Mouse (Mus musculus) limb, embryonic 13.5 days (tissue): Measurements from ENCODE around the gene Taf4. TPM values are rescaled to one million over a fixed set of nuclear protein-coding genes. Genes with fewer than 3 reads are reported as not detected.

Experiments
- ATAC-seq: fragments of 200-750 bp; cut with Nextera tagmentation; 2 replicates; pipeline ENCODE4 v1.8.0; 2017; ENCODE audit warnings: low read depth, moderate number of reproducible peaks, moderate TSS enrichment; ENCODE audit not compliant: low FRiP score
- H3K27ac ChIP-seq: fragments of 300-500 bp; sonication (generic); 2 replicates; pipeline ENCODE4 v1.5.1; 2015; ENCODE audit warnings: inconsistent platforms, mild to moderate bottlenecking, moderate library complexity
- H3K27me3 ChIP-seq: fragments of 300-500 bp; sonication (generic); 2 replicates; pipeline ENCODE4 v1.6.1; 2015; ENCODE audit warnings: mild to moderate bottlenecking, inconsistent platforms
- H3K36me3 ChIP-seq: fragments of 300-500 bp; sonication (generic); 2 replicates; pipeline ENCODE4 v1.6.1; 2015; ENCODE audit warnings: inconsistent platforms, mild to moderate bottlenecking, moderate library complexity
- H3K4me1 ChIP-seq: fragments of 300-500 bp; sonication (generic); 2 replicates; pipeline ENCODE4 v1.6.1; 2015; ENCODE audit warnings: inconsistent platforms
- H3K4me2 ChIP-seq: fragments of 300-500 bp; sonication (generic); replicated peaks from 2 replicates; pipeline ENCODE4 v1.6.1; 2015; ENCODE audit warnings: inconsistent platforms, mild to moderate bottlenecking, moderate library complexity
- H3K4me3 ChIP-seq: fragments of 300-500 bp; sonication (generic); 2 replicates; pipeline ENCODE4 v1.5.1; 2015; ENCODE audit warnings: moderate library complexity, mild to moderate bottlenecking, inconsistent platforms
- H3K9ac ChIP-seq: fragments of 300-500 bp; sonication (generic); 2 replicates; pipeline ENCODE4 v1.6.1; 2015; ENCODE audit warnings: mild to moderate bottlenecking, inconsistent platforms
- H3K9me3 ChIP-seq: fragments of 300-500 bp; sonication (generic); 2 replicates; pipeline ENCODE4 v1.6.1; 2016; ENCODE audit warnings: inconsistent platforms
- WGBS: fragments of 180-500 bp; shearing (Covaris S2); methylation state at CpG from one replicate; pipeline ENCODE4 v1.1.7; 2015; 5-methylcytosine and 5-hydroxymethylcytosine counted together
- polyA plus RNA-seq: library from polyadenylated mRNA; unstranded; fragments of >200 nt; fragmentation: Nextera tagmentation; extraction: Ambion mirVana; gene quantifications from 2 replicates; pipeline ENCODE4 v1.2.1, GENCODE M21; 2015

Gene Taf4
- polyA plus RNA-seq, 1 experiment from 2014 or later, result 2.7 TPM

GRCm38 (mm10) chr2:179924038-179924437, 52.4 kb downstream of the Taf4 start:
- Histone ChIP-seq H3K4me1 (0 out of 2 replicates have a peak, but pooled peaks cover 7% of the 10 kb centered on the region), H3K27me3 (no peaks in the 10 kb centered on the region), H3K36me3 (peaks cover 94% of the 10 kb centered on the region), H3K4me2 (no peak overlapping the region), H3K9me3 (peaks cover 8% of the 10 kb centered on the region; the same call in 1 of the 2 replicates), H3K4me3 (no peak overlapping the region), H3K27ac (no peak overlapping the region), H3K9ac (no peak overlapping the region)
- no peak for ATAC-seq
- WGBS, result 86% methylated on average over 6 of the region's 6 CpGs

GRCm38 (mm10) chr2:179921021-179921653, 55.3 kb downstream of the Taf4 start:
- no peak overlapping the region for H3K27ac ChIP-seq
- peaks cover 8% of the 10 kb centered on the region; the same call in 1 of the 2 replicates for H3K9me3 ChIP-seq
- no peaks in the 10 kb centered on the region for H3K27me3 ChIP-seq
- H3K4me2 ChIP-seq, result no peak overlapping the region
- no peak for ATAC-seq
- H3K4me1 ChIP-seq, result no peaks in the 10 kb centered on the region
- H3K9ac ChIP-seq, result no peak overlapping the region
- H3K4me3 ChIP-seq, result no peak overlapping the region
- peaks cover 94% of the 10 kb centered on the region for H3K36me3 ChIP-seq
- 95% methylated on average over 8 of the region's 8 CpGs for WGBS

- Histone ChIP-seq H3K27me3 (no peaks in the 10 kb centered on the region), H3K9me3 (peaks cover 8% of the 10 kb centered on the region; the same call in 1 of the 2 replicates), H3K4me3 (no peak overlapping the region), H3K4me1 (no peaks in the 10 kb centered on the region), H3K36me3 (peaks cover 89% of the 10 kb centered on the region), H3K27ac (no peak overlapping the region), H3K4me2 (no peak overlapping the region), H3K9ac (no peak overlapping the region)
- WGBS, result 83% methylated on average over 4 of the region's 4 CpGs
- ATAC-seq, result no peak
These were observed 56.4 kb downstream of the Taf4 start for GRCm38 (mm10) chr2:179920042-179920441.

- no peaks in the 10 kb centered on the region for H3K27me3 ChIP-seq
- H3K4me1 ChIP-seq, result no peaks in the 10 kb centered on the region
- no peak overlapping the region for H3K4me3 ChIP-seq
- peaks cover 7% of the 10 kb centered on the region; the same call in 1 of the 2 replicates for H3K9me3 ChIP-seq
- H3K4me2 ChIP-seq, result no peak overlapping the region
- no peak overlapping the region for H3K27ac ChIP-seq
- peaks cover 85% of the 10 kb centered on the region for H3K36me3 ChIP-seq
- WGBS, result 27% methylated on average over 4 of the region's 5 CpGs
- ATAC-seq, result peak; percentile 71; the same call in 1 of the 2 replicates
- no peak overlapping the region for H3K9ac ChIP-seq
These were observed 59.4 kb downstream of the Taf4 start for GRCm38 (mm10) chr2:179916877-179917673.

- Histone ChIP-seq H3K4me2 (no peak overlapping the region), H3K27ac (no peak overlapping the region), H3K9ac (no peak overlapping the region), H3K27me3 (no peaks in the 10 kb centered on the region), H3K9me3 (no peaks in the 10 kb centered on the region), H3K4me3 (no peak overlapping the region), H3K4me1 (no peaks in the 10 kb centered on the region), H3K36me3 (peaks cover 73% of the 10 kb centered on the region)
- ATAC-seq, result no peak
- 85% methylated on average over 2 of the region's 2 CpGs for WGBS
These were observed 62.2 kb downstream of the Taf4 start for GRCm38 (mm10) chr2:179914246-179914645.

GRCm38 (mm10) chr2:179913349-179913748, 63.1 kb downstream of the Taf4 start:
- no peak for ATAC-seq
- H3K4me3 ChIP-seq, result no peak overlapping the region
- no peaks in the 10 kb centered on the region for H3K9me3 ChIP-seq
- peaks cover 65% of the 10 kb centered on the region for H3K36me3 ChIP-seq
- no peak overlapping the region for H3K27ac ChIP-seq
- H3K27me3 ChIP-seq, result no peaks in the 10 kb centered on the region
- H3K9ac ChIP-seq, result no peak overlapping the region
- no peaks in the 10 kb centered on the region for H3K4me1 ChIP-seq
- 88% methylated on average over 15 of the region's 15 CpGs for WGBS
- H3K4me2 ChIP-seq, result no peak overlapping the region

- Histone ChIP-seq H3K4me3 (no peak overlapping the region), H3K4me2 (no peak overlapping the region), H3K27ac (no peak overlapping the region), H3K27me3 (no peaks in the 10 kb centered on the region), H3K4me1 (no peaks in the 10 kb centered on the region), H3K9ac (no peak overlapping the region), H3K9me3 (no peaks in the 10 kb centered on the region), H3K36me3 (peaks cover 62% of the 10 kb centered on the region)
- 79% methylated on average over 12 of the region's 12 CpGs for WGBS
- no peak for ATAC-seq
These were observed 63.5 kb downstream of the Taf4 start for GRCm38 (mm10) chr2:179912911-179913310.

- Histone ChIP-seq H3K27me3 (no peaks in the 10 kb centered on the region), H3K4me1 (no peaks in the 10 kb centered on the region), H3K36me3 (no peaks in the 10 kb centered on the region), H3K27ac (no peak overlapping the region), H3K9ac (no peak overlapping the region), H3K4me3 (no peak overlapping the region), H3K4me2 (no peak overlapping the region), H3K9me3 (no peaks in the 10 kb centered on the region)
- no peak for ATAC-seq
- WGBS, result 81% methylated on average over 2 of the region's 2 CpGs
These were observed 79.5 kb downstream of the Taf4 start for GRCm38 (mm10) chr2:179896949-179897348.

GRCm38 (mm10) chr2:179891048-179891447, 85.4 kb downstream of the Taf4 start:
- Histone ChIP-seq H3K27ac (no peak overlapping the region), H3K4me2 (no peak overlapping the region), H3K4me3 (no peak overlapping the region), H3K9me3 (no peaks in the 10 kb centered on the region), H3K4me1 (no peaks in the 10 kb centered on the region), H3K27me3 (no peaks in the 10 kb centered on the region), H3K36me3 (no peaks in the 10 kb centered on the region), H3K9ac (no peak overlapping the region)
- 63% methylated on average over 3 of the region's 3 CpGs for WGBS
- ATAC-seq, result no peak

- Histone ChIP-seq H3K36me3 (no peaks in the 10 kb centered on the region), H3K9ac (no peak overlapping the region), H3K4me2 (no peak overlapping the region), H3K4me1 (no peaks in the 10 kb centered on the region), H3K27me3 (no peaks in the 10 kb centered on the region), H3K27ac (no peak overlapping the region), H3K9me3 (no peaks in the 10 kb centered on the region), H3K4me3 (no peak overlapping the region)
- 28% methylated on average over 7 of the region's 7 CpGs for WGBS
- ATAC-seq, result 0 out of 2 replicates have a peak, but pooled peaks have one; percentile 19
These were observed 91.9 kb downstream of the Taf4 start for GRCm38 (mm10) chr2:179884561-179884960.

GRCm38 (mm10) chr2:179877551-179878215, 98.8 kb downstream of the Taf4 start:
- no peak overlapping the region for H3K4me3 ChIP-seq
- no peaks in the 10 kb centered on the region for H3K4me1 ChIP-seq
- no peak overlapping the region for H3K9ac ChIP-seq
- H3K27me3 ChIP-seq, result 0 out of 2 replicates have a peak, but pooled peaks cover 11% of the 10 kb centered on the region
- H3K9me3 ChIP-seq, result no peaks in the 10 kb centered on the region
- no peak overlapping the region for H3K27ac ChIP-seq
- whole genome bisulfite sequencing, result 70% methylated on average over 9 of the region's 9 CpGs
- H3K4me2 ChIP-seq, result no peak overlapping the region
- no peaks in the 10 kb centered on the region for H3K36me3 ChIP-seq
- no peak for ATAC-seq

GRCm38 (mm10) chr2:179875147-179875546, 101.3 kb downstream of the Taf4 start:
- Histone ChIP-seq H3K9ac (no peak overlapping the region), H3K27ac (no peak overlapping the region)
- peak; percentile 35 for ATAC-seq

More at GRCm38 (mm10) chr2:179875147-179875546, 101.3 kb downstream of the Taf4 start:
- no peaks in the 10 kb centered on the region for H3K4me1 ChIP-seq
- no peaks in the 10 kb centered on the region for H3K36me3 ChIP-seq
- no peaks in the 10 kb centered on the region for H3K9me3 ChIP-seq
- no peak overlapping the region for H3K4me2 ChIP-seq
- H3K27me3 ChIP-seq, result 0 out of 2 replicates have a peak, but pooled peaks cover 14% of the 10 kb centered on the region
- H3K4me3 ChIP-seq, result no peak overlapping the region
- WGBS, result 3% methylated on average over 3 of the region's 3 CpGs
